Mouse (Mus musculus): Measurements from ENCODE around the gene Lrrc4.

Lrrc4 gene

DNA sequence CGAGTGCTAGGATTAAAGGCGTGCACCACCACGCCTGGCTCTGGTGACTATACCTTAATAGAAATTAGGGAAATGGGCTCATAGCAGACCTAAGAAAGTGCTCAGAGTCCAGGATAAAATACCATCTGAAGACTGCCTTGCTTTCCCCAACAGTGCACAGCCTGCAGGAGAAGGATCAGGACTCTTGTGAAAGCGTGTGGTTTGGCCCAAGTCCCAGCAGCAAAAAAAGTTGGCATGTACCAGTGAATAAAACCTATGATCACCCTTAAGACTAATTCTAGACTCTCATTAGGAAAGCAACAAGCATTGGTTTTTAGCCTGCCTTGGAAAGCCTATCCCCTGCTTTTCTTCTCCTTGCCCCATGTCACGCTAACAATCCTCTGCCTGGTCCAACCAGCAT, 7.7 kb downstream of the Lrrc4 start:
- no peak for DNase-seq

DNA sequence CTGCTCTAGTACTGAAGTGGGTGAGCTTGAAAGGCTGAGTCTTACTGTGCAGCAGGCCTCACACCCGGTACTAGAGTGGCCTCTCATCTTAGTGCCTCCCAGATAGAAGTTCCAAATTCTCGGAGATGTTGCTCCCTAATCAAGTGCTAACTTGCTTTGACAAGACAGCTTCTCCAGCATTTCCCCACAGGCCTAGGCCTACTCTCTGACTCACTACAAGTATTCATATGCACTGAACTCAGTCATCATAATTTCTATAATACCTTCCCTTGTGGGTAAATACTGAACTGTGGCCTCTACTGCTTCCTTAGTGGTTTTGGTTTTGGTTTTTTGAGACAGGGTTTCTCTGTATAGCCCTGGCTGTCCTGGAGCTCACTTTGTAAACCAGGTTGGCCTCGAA, 8.2 kb downstream of the Lrrc4 start:
- no peak for DNase-seq

- DNase-seq = no peak
Observed at GRCm38 (mm10) chr6:28822296-28822695, 9.3 kb downstream of the Lrrc4 start.

GRCm38 (mm10) chr6:28819509-28820358, 11.8 kb downstream of the Lrrc4 start:
- no peak for DNase-seq

DNA sequence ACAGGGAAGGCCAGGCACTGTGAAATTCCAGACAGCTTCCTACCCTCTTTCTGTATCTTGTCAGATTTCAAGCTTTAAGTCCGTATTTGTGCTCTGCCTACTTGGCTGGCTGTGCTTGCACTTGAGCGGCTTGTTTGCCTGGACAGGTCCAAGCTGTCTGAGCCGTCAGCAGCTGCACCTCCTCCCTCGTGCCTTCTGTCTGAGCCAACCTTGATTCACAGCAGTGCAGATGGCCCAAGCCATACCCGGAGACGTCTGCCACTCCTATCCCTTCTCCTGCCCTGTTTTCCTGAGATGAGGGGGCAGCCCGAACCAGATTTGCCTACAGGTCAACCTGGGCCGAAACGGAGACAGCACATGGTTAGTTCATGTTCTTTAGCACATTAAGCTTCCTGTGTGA, 14.5 kb downstream of the Lrrc4 start:
- DNase-seq = peak; percentile 16 to 38

GRCm38 (mm10) chr6:28814895-28815294, 16.7 kb downstream of the Lrrc4 start:
- no peak for DNase-seq

DNA sequence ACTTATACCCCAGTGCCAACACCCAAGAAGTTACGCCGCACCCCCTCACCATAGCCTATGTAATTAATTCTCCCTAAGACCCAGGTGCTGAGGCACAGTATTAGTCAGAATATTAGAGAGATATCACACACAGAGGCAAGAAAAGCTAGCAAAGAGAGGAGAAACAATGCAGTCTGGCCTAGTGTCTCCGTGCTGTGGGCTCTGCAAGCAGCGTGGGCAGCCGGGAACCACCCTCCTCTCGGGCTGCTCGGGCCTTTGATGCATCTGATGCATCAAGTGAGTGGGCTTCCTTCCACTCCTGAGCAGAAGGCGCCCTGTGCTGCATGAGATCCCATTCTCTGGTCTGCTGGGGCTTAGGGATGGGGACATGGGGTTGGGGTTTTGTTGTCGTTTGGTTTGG, 18.5 kb downstream of the Lrrc4 start:
- no peak for DNase-seq

GRCm38 (mm10) chr6:28804751-28805150, 26.8 kb downstream of the Lrrc4 start:
- DNase-seq = no peak

- DNase-seq = no peak
Observed at GRCm38 (mm10) chr6:28803678-28804279, 27.8 kb downstream of the Lrrc4 start.

- DNase-seq = no peak
Observed at GRCm38 (mm10) chr6:28800976-28801375, 30.6 kb downstream of the Lrrc4 start.

DNA sequence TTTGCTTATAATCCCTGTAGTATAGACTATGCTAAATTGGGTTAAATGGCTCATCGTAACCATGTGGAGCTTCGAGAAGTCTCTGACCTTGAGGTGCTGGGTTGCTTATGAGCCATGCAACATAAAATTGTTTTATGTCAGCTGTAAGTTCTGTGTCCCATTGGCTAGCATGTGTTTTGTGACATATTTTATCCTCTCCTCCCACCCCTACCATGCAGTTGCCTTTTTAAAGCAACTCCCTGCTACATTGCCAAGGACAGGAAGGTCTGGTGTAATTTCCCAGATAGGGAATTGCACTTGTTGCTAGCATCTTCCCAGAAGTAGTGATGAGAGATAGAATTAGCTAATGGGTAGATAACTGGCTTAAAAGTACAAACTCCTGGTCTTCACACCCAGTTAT, 31.7 kb downstream of the Lrrc4 start:
- DNase-seq = no peak

GRCm38 (mm10) chr6:28795792-28796515, 35.6 kb downstream of the Lrrc4 start:
- no peak for DNase-seq

DNA sequence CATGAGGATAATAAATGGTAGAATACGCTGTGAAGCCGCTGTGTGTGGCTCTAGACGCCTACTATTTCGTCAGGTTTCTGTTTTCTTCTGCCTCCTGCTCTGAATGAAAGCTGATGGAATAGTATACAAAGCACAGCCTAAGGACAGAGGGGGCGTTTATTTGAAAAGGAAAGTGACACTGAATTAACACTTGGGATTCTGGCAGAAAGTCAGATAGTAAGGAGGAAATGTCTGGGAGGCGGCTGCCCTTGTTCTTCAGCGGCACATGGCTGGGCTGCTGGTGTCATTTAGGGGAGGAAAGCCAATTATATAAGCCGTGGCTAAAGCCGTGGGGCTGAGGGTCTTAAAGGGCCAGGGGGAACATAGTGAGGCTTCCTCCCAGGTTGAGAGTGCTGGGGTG, 36.2 kb downstream of the Lrrc4 start:
- no peak for DNase-seq

- DNase-seq = no peak
Observed at GRCm38 (mm10) chr6:28791809-28792208, 39.7 kb downstream of the Lrrc4 start.

DNA sequence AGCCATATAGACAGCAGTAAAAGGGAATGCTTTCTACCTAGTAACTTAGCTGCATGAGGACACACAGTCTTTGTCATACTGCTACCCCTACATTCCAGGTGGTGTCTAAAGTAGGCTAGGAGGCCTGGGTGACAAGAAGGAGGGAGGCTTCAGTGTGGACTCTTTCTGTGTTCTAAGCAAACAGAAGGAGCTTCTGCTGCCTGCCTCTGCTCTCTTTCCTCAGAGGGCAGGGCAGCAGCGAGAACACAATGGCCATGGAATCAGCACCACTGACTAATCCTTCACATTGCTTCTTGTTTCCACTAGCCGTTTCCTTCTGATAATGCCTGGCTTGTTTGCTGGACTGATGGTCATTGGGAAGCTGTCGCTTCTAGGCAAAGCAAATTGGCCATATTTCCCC, 40.4 kb downstream of the Lrrc4 start:
- DNase-seq = no peak

DNA sequence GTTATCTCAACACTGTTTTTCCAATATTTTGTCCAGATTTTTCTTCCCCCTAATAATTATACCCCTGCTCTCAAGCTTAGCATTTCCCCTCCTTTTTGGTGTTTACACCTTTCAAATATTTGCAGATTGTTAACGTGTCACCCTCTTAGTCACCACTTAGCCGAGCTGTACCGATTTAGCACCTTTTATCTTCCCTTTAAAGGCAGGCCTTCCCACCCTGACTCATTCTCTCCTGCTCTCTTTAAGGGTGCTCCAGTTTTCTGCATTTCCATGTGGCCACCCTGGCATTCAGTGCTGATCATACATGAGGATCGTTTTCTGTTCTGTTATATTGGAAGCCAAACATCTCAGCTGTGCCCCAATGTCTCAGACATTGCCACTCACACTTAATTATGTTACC, 41.9 kb downstream of the Lrrc4 start:
- no peak for DNase-seq

- DNase-seq = peak in 1 of 2 experiments; percentile 19
Observed at GRCm38 (mm10) chr6:28787133-28787532, 44.4 kb downstream of the Lrrc4 start.

- DNase-seq = no peak
Observed at GRCm38 (mm10) chr6:28785770-28786169, 45.8 kb downstream of the Lrrc4 start.

DNA sequence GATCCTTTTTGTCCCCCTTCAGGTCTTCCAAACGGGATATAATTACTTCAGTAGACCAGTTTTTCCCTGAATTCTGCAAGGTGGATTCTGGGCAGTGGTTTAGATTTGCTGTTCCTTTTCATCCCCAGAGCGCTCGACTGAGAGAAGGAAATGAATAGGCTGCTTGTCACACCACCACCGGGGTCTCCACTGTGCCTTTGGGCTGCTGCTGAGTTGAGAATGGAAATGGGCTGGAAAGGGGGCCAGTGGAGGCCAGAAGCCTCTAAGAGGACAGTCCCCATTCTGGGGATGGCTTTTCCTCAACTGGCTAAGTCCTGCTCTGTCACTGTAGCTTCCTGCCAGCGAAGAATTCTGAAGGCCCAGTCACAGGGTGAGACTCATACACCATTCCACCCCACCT, 47.6 kb downstream of the Lrrc4 start:
- no peak for DNase-seq

DNA sequence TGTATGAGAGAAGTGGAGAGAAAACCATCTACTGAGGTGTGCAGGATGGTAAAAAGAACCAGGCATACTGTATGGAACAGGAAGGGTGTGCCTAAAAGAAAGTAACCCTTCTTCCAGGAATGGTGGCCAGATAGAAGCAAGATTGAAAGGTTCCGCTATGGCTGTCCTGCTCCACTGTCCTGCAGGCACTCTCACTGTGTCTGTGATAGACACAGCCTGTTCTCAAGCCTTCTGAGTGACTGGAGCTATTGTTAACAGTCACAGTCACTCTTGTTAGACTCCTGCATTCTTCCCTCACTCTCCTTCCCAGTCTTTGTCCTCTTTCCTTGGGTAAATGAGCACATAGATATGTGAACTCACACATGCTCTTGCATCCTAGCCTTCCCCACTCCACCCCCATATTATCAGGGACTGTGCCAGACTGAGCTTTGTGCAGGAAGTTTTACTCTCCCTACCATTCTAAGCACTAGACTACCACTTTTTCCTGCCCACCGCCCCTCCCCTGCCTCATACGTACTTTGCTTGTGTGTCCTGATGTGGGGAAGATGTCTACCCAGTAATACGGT, 48.4 kb downstream of the Lrrc4 start:
- no peak for DNase-seq

DNA sequence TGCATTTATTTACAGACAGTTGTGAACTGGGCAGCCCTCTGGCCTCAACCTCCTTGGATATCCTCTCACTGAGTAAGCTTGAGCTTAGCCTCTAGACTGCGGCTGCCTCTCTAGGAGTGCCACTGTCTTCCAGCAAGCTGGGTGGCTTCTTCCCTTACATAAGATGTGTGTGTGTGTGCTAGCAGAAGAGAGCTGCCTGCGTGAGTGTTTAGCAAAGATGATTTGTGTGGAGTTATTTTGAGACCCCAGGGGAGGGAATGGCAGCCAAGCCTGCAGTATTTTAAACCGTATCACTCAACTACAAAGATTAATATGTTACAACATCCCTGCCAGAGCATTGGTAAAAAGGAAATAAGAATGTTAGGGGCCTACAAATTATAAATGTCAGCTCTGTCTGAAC, 49.9 kb downstream of the Lrrc4 start:
- DNase-seq = peak; percentile 43 to 55

DNA sequence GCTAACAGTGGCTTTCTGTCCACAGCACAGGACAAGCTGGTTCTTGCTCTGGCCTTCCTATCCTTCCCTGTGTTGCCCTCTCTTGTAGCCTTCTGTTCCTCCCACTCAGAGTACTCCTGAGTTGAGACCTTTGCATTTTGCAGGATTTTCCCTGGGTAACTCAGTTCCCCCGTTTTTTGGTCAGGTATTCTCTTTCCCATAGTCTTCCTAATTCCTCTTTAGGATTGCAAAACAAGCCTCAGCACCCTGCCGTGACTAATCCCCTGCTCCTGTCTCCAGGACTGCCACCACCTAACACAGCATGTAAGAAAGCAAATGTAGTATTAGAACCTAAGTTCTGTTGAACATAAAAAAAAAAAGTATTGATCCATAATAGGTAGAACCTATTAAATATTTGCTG, 60.2 kb downstream of the Lrrc4 start:
- no peak for DNase-seq

DNA sequence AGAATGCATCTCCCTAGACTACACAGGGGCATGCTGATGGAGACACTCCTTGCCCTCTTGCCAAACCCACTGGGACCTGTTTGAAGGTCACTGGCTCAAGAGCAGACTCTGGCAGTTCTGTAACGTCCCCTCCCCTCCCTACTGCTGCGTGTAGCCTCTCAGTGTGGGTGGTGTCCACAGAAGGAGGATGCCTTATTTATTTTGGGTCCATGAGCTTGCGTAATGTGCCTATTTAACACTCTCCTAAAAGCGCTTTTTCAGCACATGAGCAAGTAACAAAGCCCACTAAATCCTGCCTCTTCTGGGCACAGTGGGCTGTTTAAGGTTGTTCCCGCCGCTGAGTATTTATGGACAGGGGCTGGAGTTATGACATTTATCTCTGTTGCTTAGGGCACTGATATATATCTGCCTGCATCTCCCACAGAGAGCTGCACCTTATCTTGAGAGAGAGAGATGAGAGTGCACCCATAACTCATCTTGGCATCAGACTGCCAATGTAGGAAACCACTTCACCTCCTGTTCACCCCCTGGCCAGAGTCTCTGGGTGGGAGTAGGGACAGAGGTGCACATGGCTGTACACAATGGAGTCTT, 63.6 kb downstream of the Lrrc4 start:
- no peak for DNase-seq
